Mouse (Mus musculus) lung, adult 2 months (tissue): ENCODE measurements at regions not wholly inside any gene's neighbourhood (a gene's known extent, or its start where the extent isn't known, plus 50 kb on each side); places are given as distances from the start of the nearest gene placed in this dataset.
A peak's percentile ranks its signal among the peaks of the same experiment; 100 is the strongest.

ENCODE experiments used
- DNase-seq: peaks from one replicate; pipeline ENCODE4 v3.0.0; 2022
- H3K4me1 ChIP-seq: fragments of 200-500 bp; 2 replicates; pipeline ENCODE4 v1.6.1; 2011; ENCODE audit warnings: low read length; ENCODE audit not compliant: control insufficient read depth, insufficient read depth
- H3K4me3 ChIP-seq: fragments of 200-500 bp; replicated peaks from 2 replicates; pipeline ENCODE3; 2011; ENCODE audit warnings: low read depth, mild to moderate bottlenecking, control low read depth, low read length; ENCODE audit errors: extremely low read depth
- CTCF ChIP-seq: fragments of 200-500 bp; IDR thresholded peaks from 2 replicates; pipeline ENCODE4 v1.5.1; 2011; ENCODE audit warnings: mild to moderate bottlenecking, low read length, control low read depth; ENCODE audit not compliant: insufficient read depth
- POLR2A ChIP-seq: fragments of 200-500 bp; IDR thresholded peaks from 2 replicates; pipeline ENCODE4 v1.6.1; 2011; ENCODE audit warnings: low read depth, mild to moderate bottlenecking, control low read depth, low read length, borderline replicate concordance; ENCODE audit errors: extremely low read depth
- WGBS: fragments of 180-500 bp; shearing (Covaris S2); methylation state at CpG from one replicate; pipeline ENCODE4 v1.1.7; 2018; 5-methylcytosine and 5-hydroxymethylcytosine counted together

- WGBS = 95% methylated on average over 1 of the region's 1 CpGs
- TF ChIP-seq POLR2A (no peak), CTCF (no peak)
- no peak for DNase-seq
- Histone ChIP-seq H3K4me3 (no peak overlapping the region), H3K4me1 (no peaks in the 10 kb centered on the region)
Measured at GRCm38 (mm10) chr6:108910330-108910729, 81.9 kb downstream of the Edem1 start.

- 50% methylated on average over 7 of the region's 7 CpGs for WGBS
- Histone ChIP-seq H3K4me3 (no peak overlapping the region), H3K4me1 (no peaks in the 10 kb centered on the region)
- TF ChIP-seq POLR2A = no peak
- TF ChIP-seq CTCF = no peak
- no peak for DNase-seq
Measured at GRCm38 (mm10) chr6:108912539-108912938, 84.1 kb downstream of the Edem1 start.

GRCm38 (mm10) chr6:108919372-108919913 is 91.0 kb downstream of the Edem1 start:
- TF ChIP-seq CTCF (no peak), POLR2A (no peak)
- WGBS = 69% methylated on average over 2 of the region's 2 CpGs
- DNase-seq = no peak
- Histone ChIP-seq H3K4me3 (no peak overlapping the region), H3K4me1 (no peaks in the 10 kb centered on the region)

- Histone ChIP-seq H3K4me3 (no peak overlapping the region), H3K4me1 (no peaks in the 10 kb centered on the region)
- no peak for DNase-seq
- TF ChIP-seq POLR2A (no peak), CTCF (no peak)
- WGBS = 80% methylated on average over 3 of the region's 3 CpGs
Measured at GRCm38 (mm10) chr6:108921181-108921580, 92.7 kb downstream of the Edem1 start.

- WGBS = 71% methylated on average over 6 of the region's 6 CpGs
- Histone ChIP-seq H3K4me3 (no peak overlapping the region), H3K4me1 (no peaks in the 10 kb centered on the region)
- DNase-seq = no peak
- TF ChIP-seq CTCF = no peak
- no peak for TF ChIP-seq POLR2A
Measured at GRCm38 (mm10) chr6:108922564-108922963, 94.1 kb downstream of the Edem1 start.

GRCm38 (mm10) chr6:108928981-108929380 is 100.5 kb downstream of the Edem1 start:
- no peak for DNase-seq

GRCm38 (mm10) chr6:108938646-108939045 is 110.2 kb downstream of the Edem1 start:
- no peak for DNase-seq
- H3K4me3 ChIP-seq = no peak overlapping the region
- no peaks in the 10 kb centered on the region for H3K4me1 ChIP-seq
- 68% methylated on average over 5 of the region's 5 CpGs for WGBS
- no peak for TF ChIP-seq POLR2A
- TF ChIP-seq CTCF = no peak

More at GRCm38 (mm10) chr6:108928981-108929380, 100.5 kb downstream of the Edem1 start:
- Histone ChIP-seq H3K4me1 (no peaks in the 10 kb centered on the region), H3K4me3 (no peak overlapping the region)
- no peak for TF ChIP-seq CTCF
- TF ChIP-seq POLR2A = no peak

- no peak for DNase-seq
- H3K4me1 ChIP-seq = no peaks in the 10 kb centered on the region
- no peak overlapping the region for H3K4me3 ChIP-seq
- no peak for TF ChIP-seq CTCF
- TF ChIP-seq POLR2A = no peak
Measured at GRCm38 (mm10) chr6:108942288-108942687, 113.8 kb downstream of the Edem1 start.

- Histone ChIP-seq H3K4me3 (no peak overlapping the region), H3K4me1 (no peaks in the 10 kb centered on the region)
- TF ChIP-seq POLR2A (no peak), CTCF (no peak)
- no peak for DNase-seq
- 82% methylated on average over 6 of the region's 6 CpGs for WGBS
Measured at GRCm38 (mm10) chr6:108952389-108952788, 123.9 kb downstream of the Edem1 start.

GRCm38 (mm10) chr6:108962810-108963209 is 134.4 kb downstream of the Edem1 start:
- DNase-seq = no peak
- no peaks in the 10 kb centered on the region for H3K4me1 ChIP-seq
- no peak overlapping the region for H3K4me3 ChIP-seq
- TF ChIP-seq POLR2A (no peak), CTCF (no peak)

GRCm38 (mm10) chr6:108963295-108963694 is 134.9 kb downstream of the Edem1 start:
- Histone ChIP-seq H3K4me1 (no peaks in the 10 kb centered on the region), H3K4me3 (no peak overlapping the region)
- peak; percentile 4 for DNase-seq
- WGBS = 8% methylated on average over 2 of the region's 2 CpGs
- no peak for TF ChIP-seq POLR2A
- TF ChIP-seq CTCF = no peak
